Mouse (Mus musculus) macrophage (primary cell): ENCODE data around the gene Mif. TPM values are rescaled to one million over a fixed set of nuclear protein-coding genes. Genes with fewer than 3 reads are reported as not detected.

Experiments
- H3K27ac ChIP-seq: fragments of 350-480 bp; formaldehyde crosslinking; 2 replicates; pipeline ENCODE4 v1.9.0; 2021
- H3K36me3 ChIP-seq: fragments of 350-480 bp; formaldehyde crosslinking; 2 replicates; pipeline ENCODE4 v1.9.0; 2021; ENCODE audit errors: inconsistent target
- H3K4me3 ChIP-seq: fragments of 350-480 bp; formaldehyde crosslinking; 2 replicates; pipeline ENCODE4 v1.9.0; 2021; ENCODE audit errors: inconsistent target
- H3K79me2 ChIP-seq: fragments of 350-480 bp; formaldehyde crosslinking; 2 replicates; pipeline ENCODE4 v1.9.0; 2021; ENCODE audit errors: inconsistent target
- WGBS: methylation state at CpG from one replicate; pipeline ENCODE4 v1.1.7; 2026; ENCODE audit warnings: inconsistent platforms; ENCODE audit not compliant: missing documents; 5-methylcytosine and 5-hydroxymethylcytosine counted together
- polyA plus RNA-seq: library from polyadenylated mRNA; stranded (reverse); fragments of 250-400 nt; gene quantifications from 3 replicates; pipeline ENCODE4 v1.2.4, GENCODE M21; 2018; ENCODE audit warnings: inconsistent platforms

Gene Mif
- polyA plus RNA-seq, 1 experiment from 2014 or later: 121 TPM

- WGBS: 74% methylated on average over 10 of the region's 10 CpGs
- no peak overlapping the region for H3K27ac ChIP-seq
- H3K79me2 ChIP-seq: no peaks in the 10 kb centered on the region
- no peaks in the 10 kb centered on the region for H3K36me3 ChIP-seq
- H3K4me3 ChIP-seq: no peak overlapping the region
Observed at GRCm38 (mm10) chr10:75818641-75819040, 41.4 kb downstream of the Mif start.

Other genes with a start within 250 kb of the Mif start
- 0.07 TPM in 1 of 3 replicates, not detected in the others for gene Susd2, start 216.2 kb downstream of the Mif start, polyA plus RNA-seq
- 19.2 to 42.5 TPM (median 19.8 TPM) in 3 replicates for gene Cabin1, start 95.9 kb downstream of the Mif start, polyA plus RNA-seq
- 47.3 to 66.7 TPM (median 58.9 TPM) in 3 replicates for gene Ddt, start 86.8 kb downstream of the Mif start, polyA plus RNA-seq
- gene Gm20441, start 79.3 kb downstream of the Mif start, polyA plus RNA-seq: not detected in 3 replicates
- 2.9 to 4.2 TPM (median 4.1 TPM) in 3 replicates for gene Gstt3, start 78.8 kb downstream of the Mif start, polyA plus RNA-seq
- gene Gstt1, start 61.7 kb downstream of the Mif start, polyA plus RNA-seq: 0.27 to 1.5 TPM (median 0.67 TPM) in 3 replicates
- gene Gstt4, start 37.7 kb downstream of the Mif start, polyA plus RNA-seq: not detected in 3 replicates
- gene Gstt2, start 22.8 kb downstream of the Mif start, polyA plus RNA-seq: 6.2 to 19.7 TPM (median 10.8 TPM) in 3 replicates
- not detected in 3 replicates for gene Derl3, start 33.2 kb upstream of the Mif start, polyA plus RNA-seq
- 36.6 to 53.9 TPM (median 38.3 TPM) in 3 replicates for gene Smarcb1, start 61.4 kb upstream of the Mif start, polyA plus RNA-seq
- gene Chchd10, start 72.9 kb upstream of the Mif start, polyA plus RNA-seq: 7.6 to 12.8 TPM (median 11.6 TPM) in 3 replicates
- 0.36 to 1.3 TPM (median 1.0 TPM) in 3 replicates for gene Mmp11, start 76.3 kb upstream of the Mif start, polyA plus RNA-seq
- not detected in 3 replicates for gene Gm867, start 80.4 kb upstream of the Mif start, polyA plus RNA-seq
- gene Vpreb3, start 82.8 kb upstream of the Mif start, polyA plus RNA-seq: not detected in 3 replicates
- 0.07 TPM in 1 of 3 replicates, not detected in the others for gene Gm5134, start 94.3 kb upstream of the Mif start, polyA plus RNA-seq
- gene Zfp280b, start 172.4 kb upstream of the Mif start, polyA plus RNA-seq: 2.7 to 5.0 TPM (median 3.8 TPM) in 3 replicates